Mouse (Mus musculus): Measurements from ENCODE around the gene Slc45a3.

GRCm38 (mm10) chr1:131969825-131970224 lies 7.1 kb downstream of the Slc45a3 start:
- TF ChIP-seq POLR2A (IDR thresholded peaks at IDR 0.05; ENCODE audit: extremely low read depth, insufficient read depth, low read length) (no peak), CTCF (IDR thresholded peaks at IDR 0.05; ENCODE audit: extremely low read depth, insufficient read depth, low read length) (no peak)
